Mouse (Mus musculus) right cerebral cortex, postnatal 4 days (tissue): ENCODE measurements around the gene Pdgfra.

Source experiments
- DNase-seq: peaks from one replicate; pipeline ENCODE4 v3.0.0-alpha.2; 2022

Gene Pdgfra

GRCm38 (mm10) chr5:75155741-75156553 lies 3.9 kb downstream of the Pdgfra start:
- DNase-seq = peak; percentile 85

DNA sequence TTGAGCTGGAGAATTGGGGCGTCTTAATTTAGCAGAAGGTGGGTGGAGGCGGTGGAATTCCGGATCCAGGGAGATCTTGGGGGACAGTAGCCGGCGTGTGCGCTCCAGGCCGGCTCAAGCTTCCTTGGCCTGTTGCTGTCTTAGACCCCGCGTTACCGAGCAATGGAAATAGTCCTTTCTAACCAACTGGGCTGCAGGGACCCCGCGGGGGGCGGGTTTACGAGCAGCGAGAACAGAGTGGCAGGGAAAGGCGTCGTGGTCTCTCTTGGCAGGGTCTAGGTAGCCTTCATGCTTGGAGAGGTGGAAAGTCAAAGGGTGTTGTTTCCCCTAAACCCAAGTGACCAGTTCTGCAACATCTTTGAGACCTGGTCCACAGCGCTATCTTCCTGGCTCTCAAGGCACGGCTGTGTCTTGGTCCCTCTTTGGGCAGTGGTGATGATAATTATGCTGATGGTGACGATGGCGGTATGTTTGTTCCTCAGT lies 4.5 kb downstream of the Pdgfra start:
- DNase-seq = peak; percentile 55

DNA sequence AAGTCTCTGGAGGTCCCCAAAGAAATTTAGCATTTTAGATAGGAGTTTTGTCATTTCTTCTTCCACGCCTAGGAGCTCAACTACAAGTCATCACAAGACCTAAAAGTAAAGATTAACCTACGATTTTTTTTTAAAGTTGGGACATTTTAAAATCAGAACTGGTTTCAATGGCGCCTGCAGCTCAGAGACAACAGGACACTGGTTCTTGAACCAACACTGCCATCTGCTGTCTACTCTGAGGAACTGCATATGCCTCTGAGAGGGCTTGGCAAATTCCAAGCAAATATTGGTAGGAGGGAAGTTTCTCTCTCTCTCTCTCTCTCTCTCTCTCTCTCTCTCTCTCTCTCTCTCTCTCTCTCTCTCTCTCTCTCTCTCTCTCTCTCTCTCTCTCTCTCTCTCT lies 4.9 kb downstream of the Pdgfra start:
- no peak for DNase-seq

DNA sequence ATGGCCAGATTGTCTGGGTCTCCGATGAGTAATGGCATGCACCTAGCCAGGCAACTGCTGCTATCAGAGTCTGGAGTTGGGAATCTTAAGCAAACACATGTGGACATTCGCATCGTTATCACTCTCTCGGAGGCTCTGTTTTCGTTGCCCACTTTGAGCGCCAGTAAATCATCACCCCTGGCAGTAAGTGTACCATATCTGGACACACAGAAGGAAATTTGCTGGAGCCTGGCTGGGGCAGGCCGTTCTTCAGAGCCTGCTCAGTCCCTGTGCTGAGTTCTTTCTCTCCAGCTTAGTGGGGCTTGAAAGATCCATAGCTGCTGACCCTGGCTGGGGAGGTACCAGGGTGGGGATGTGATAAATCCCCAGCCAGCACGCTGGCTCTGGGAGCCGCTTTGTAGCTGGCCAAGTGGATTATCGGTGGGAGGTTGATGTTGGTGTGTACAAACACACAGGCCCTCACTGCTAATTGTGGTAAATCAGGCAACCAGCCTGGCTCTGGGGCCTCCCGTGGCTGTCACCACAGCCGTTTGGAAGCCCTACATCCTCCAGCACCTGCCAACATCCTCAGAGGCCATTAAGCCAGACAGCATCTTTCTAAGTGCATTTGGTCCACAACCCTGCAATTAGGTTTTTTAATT lies 8.6 kb downstream of the Pdgfra start:
- DNase-seq = no peak

GRCm38 (mm10) chr5:75161586-75161985 lies 9.5 kb downstream of the Pdgfra start:
- DNase-seq = no peak

DNA sequence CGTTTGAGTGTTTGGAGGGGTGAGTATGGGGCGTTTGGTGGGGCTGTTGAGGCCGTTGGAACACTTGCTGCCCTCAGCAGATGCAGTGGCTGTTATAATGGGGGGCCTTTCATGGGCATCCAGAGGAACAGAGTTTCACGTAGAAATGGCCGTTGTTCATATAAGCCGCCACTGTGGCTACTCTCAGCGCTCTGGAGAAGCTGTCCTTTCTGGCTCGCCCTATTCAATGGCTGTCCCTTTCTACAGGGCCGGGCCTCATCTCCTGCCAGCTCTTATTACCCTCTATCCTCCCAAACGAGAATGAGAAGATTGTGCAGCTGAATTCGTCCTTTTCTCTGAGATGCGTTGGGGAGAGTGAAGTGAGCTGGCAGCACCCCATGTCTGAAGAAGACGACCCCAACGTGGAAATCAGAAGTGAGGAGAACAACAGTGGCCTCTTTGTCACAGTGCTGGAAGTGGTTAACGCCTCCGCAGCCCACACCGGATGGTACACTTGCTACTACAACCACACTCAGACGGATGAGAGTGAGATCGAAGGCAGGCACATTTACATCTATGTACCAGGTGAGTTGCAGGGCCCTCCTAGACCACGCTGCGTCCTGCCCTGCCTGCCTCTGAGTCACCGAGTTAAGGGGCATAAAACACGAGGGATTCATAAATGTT lies 11.3 kb downstream of the Pdgfra start:
- DNase-seq = no peak

DNA sequence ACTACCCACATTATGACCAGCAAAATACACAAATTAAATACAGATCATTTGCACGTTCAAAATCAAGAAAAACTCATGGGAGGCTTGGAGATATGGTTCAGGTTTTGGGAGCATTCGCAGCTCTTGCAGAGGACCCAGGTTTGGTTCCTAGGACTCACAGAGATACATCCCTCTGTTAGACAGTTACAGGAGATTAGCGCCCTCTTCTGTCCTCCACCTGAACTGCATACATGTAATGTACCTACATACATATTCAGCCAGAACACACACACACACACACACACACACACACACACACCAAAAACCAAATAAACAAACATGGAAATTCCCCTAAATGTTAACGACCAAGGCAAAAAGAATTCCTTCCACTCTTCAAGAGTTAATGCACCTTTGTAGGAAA lies 12.6 kb downstream of the Pdgfra start:
- no peak for DNase-seq

DNA sequence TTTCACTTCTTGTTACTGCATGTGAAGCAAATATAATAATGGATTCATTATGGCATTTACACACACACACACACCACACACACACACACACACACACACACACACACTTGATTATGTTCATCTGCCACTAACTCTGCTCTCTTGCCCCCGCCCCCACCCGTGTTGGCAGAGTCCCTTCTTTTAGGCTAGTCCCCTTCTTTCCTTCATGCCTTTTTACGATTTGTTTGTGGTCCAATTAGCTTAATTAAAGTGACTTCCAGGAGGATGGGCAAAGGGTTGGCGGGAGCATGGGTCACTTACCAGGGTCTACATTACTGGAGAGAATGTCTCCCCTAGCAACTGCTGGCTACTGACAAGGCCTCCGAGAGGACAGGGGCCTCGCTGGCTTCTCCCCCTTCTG lies 17.7 kb downstream of the Pdgfra start:
- DNase-seq = no peak

DNA sequence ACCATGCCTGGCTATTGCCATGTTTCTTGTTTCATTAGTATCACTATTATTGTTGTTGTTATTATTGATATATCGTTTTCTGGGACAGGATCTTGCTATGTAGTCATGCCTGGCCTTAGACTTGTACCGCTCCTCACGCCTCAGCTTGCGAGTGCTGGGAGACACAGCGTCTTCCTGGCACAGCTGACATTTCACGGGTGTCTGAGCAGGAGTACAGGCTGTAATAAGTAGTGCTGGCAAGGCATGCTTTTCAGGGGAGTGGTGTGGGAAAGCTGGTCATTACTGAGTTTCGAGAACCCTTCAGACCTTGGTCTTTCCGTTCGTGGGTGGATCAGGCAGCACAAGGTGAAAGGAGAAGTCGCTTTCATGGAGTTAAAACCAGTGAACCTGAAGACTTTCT lies 19.8 kb downstream of the Pdgfra start:
- DNase-seq = no peak

- DNase-seq = no peak
These were observed 27.2 kb downstream of the Pdgfra start for GRCm38 (mm10) chr5:75179249-75179648.

- DNase-seq = no peak
These were observed 27.7 kb downstream of the Pdgfra start for GRCm38 (mm10) chr5:75179726-75180290.

DNA sequence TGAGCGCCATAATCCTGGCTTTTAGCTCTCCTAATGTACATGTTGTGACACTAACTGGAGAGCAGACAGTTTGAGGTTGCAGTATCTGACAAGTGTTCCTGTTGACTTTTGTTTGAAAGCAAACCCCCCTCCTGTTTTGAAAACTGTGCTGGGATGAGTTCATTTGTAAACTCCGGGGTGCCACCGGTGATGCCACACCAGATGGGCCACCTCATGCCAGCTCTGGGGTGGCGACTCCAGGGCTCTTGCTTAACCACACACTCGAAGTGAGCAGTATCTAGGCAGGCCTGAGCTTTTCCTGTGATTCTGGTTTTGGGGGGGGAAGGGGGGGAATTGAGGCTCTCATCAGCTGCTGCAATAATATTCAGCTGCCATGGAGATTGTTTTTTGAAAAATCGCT lies 31.6 kb downstream of the Pdgfra start:
- DNase-seq = no peak

DNA sequence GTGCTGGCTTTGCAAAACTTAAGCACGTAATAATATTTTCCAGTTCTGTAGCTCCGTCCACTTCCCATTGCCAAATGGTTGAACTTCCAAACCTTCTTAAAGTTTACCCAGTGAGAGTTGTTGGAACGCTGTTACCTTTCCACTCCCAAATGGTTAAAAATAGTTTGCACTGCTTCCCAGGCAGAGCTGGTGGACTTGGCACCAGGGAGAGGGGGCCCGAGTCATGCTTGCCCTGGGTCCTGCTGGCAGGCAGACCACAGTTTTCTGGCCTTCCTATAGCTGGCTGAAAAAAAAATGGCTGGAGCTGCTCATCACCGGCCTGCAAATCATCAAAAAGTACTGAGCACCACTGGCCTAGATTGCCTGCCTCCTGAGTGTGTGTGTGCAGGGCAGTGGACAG lies 32.0 kb downstream of the Pdgfra start:
- no peak for DNase-seq

DNA sequence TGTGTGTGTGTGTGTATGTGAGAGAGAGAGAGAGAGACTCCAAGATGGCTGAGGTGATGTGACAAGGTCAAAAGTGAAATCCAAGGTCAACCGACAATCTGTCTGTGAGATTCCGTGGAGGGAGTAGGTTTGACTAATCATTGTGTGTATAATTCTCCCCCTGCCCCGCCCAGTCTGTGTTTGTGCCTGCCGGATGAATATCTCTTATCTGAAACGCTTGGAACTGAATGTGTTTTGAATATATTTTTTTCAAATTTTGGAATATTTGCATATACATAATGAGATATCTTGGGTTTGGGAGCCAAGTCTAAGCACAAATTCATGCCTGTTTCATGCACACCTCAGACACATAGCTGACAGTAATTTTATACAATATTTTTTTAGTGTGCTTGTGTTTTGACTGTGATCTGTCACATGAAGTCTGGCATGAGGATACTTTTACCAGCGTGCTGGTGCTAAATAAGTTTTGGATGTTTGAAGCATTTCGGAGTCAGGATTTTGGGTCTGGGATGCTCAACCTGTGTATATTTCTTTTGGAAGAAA lies 32.7 kb downstream of the Pdgfra start:
- no peak for DNase-seq

DNA sequence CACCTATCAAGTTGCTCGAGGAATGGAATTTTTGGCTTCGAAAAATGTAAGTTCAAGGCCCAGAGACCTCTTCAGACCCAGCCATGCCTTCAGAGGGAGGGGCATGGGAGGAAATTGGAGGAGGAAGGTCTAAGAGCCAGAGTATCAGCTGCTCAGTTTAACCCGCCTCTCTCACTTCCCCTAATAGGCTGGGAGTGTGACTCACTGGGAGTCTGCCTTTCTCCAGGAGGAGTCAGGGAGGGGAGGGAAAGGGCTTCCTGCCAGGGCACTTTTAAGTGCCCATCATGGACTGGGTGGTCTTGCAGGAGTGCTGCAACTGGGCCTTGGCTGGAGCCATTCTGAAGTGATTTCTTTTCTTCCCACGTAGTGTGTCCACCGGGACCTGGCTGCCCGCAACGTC lies 33.5 kb downstream of the Pdgfra start:
- DNase-seq = no peak

GRCm38 (mm10) chr5:75189319-75189987 lies 37.4 kb downstream of the Pdgfra start:
- no peak for DNase-seq

GRCm38 (mm10) chr5:75193107-75193506 lies 41.0 kb downstream of the Pdgfra start:
- no peak for DNase-seq

DNA sequence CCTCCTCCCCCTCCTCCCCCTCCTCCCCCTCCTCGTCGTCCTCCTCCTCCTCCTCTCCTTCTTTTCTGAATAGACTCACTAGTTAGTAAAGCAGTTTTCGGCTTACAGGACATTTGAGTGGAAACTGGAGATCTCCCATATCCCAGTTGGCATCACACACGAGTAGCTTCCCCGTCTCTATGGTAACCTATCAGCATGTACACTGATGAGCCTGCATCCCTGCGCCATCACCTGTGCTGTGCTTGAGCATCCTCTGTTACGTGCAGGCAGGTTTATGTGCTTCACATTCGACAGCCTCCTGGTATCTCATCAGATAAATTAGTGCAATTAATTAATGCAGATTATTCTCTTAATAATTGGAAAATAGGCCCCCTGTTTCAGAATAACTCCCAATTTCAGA lies 46.3 kb downstream of the Pdgfra start:
- DNase-seq = no peak

- no peak for DNase-seq
These were observed 47.7 kb downstream of the Pdgfra start for GRCm38 (mm10) chr5:75199698-75200365.

DNA sequence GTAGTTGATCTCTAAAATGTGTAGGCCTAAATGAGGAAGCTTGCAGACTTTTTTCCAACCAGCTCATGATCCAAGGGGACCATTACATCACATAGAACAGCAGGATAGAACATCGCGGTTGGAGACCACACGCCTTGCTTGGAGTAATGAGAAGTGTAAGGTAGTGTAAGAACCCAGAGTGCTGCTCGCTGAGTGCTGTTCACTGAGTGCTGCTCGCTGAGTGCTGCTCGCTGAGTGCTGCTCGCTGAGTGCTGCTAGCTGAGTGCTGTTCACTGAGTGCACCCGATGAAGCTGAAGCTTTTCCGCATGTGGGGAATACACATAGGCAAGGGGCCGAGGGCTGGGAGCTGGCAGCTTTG lies 48.3 kb downstream of the Pdgfra start:
- DNase-seq = no peak

GRCm38 (mm10) chr5:75207905-75208304 lies 55.8 kb downstream of the Pdgfra start:
- no peak for DNase-seq

GRCm38 (mm10) chr5:75209966-75210365 lies 57.9 kb downstream of the Pdgfra start:
- DNase-seq = no peak
